Mouse (Mus musculus): ENCODE results near the gene Cdk7. TPM values are rescaled to one million over a fixed set of nuclear protein-coding genes. Genes with fewer than 3 reads are reported as not detected.
A peak's percentile ranks its signal among the peaks of the same experiment; 100 is the strongest.
"Not testable (repeated sequence)": the region's sequence is repeated elsewhere in the genome, so short reads cannot be mapped to it uniquely, and the experiment has no call there.

Cdk7 gene
- polyA plus RNA-seq, 1 experiment from 2014 or later, result 97.7 TPM

- Histone ChIP-seq H3K4me1 (no peaks in the 10 kb centered on the region), H3K4me2 (replicated peaks) (no peak overlapping the region), H3K4me3 (no peak overlapping the region), H3K9ac (no peak overlapping the region), H3K27me3 (no peaks in the 10 kb centered on the region), H3K36me3 (no peaks in the 10 kb centered on the region), H3K9me3 (no peaks in the 10 kb centered on the region), H3K27ac (no peak overlapping the region)
- WGBS, result 50% methylated on average over 8 of the region's 8 CpGs
- no peak for ATAC-seq (ENCODE audit: insufficient number of reproducible peaks, insufficient read depth, low FRiP score, low TSS enrichment)
Observed at GRCm38 (mm10) chr13:100748638-100749037, 17.9 kb upstream of the Cdk7 start.

- 85% methylated on average over 3 of the region's 3 CpGs for WGBS
Observed at GRCm38 (mm10) chr13:100746090-100746489, 15.4 kb upstream of the Cdk7 start.

GRCm38 (mm10) chr13:100744036-100744744, 13.5 kb upstream of the Cdk7 start, which contains the start of gene Mrps36:
TSS of gene Mrps36 (minus strand) at chr13:100744659.
- under 1% methylated on average over 52 of the region's 52 CpGs for WGBS
- Histone ChIP-seq H3K27me3 (no peaks in the 10 kb centered on the region), H3K4me1 (0 out of 2 replicates have a peak, but pooled peaks cover 5% of the 10 kb centered on the region), H3K36me3 (no peaks in the 10 kb centered on the region), H3K9ac (peak within 1 kb of the TSS; percentile 65), H3K27ac (peak within 1 kb of the TSS; percentile 94), H3K4me2 (replicated peaks) (peak within 1 kb of the TSS; percentile 60), H3K9me3 (no peaks in the 10 kb centered on the region), H3K4me3 (peak within 1 kb of the TSS; percentile 80)
- peak; percentile 92 for ATAC-seq (ENCODE audit: insufficient number of reproducible peaks, insufficient read depth, low FRiP score, low TSS enrichment)

More at GRCm38 (mm10) chr13:100746090-100746489, 15.4 kb upstream of the Cdk7 start:
- H3K36me3 ChIP-seq, result no peaks in the 10 kb centered on the region
- H3K9ac ChIP-seq, result no peak overlapping the region
- H3K27ac ChIP-seq, result no peak overlapping the region
- H3K27me3 ChIP-seq, result no peaks in the 10 kb centered on the region
- 0 out of 2 replicates have a peak, but pooled peaks cover 5% of the 10 kb centered on the region for H3K4me1 ChIP-seq
- H3K9me3 ChIP-seq, result no peaks in the 10 kb centered on the region
- no peak overlapping the region for H3K4me3 ChIP-seq
- no peak overlapping the region for H3K4me2 ChIP-seq (replicated peaks)
- ATAC-seq (ENCODE audit: insufficient number of reproducible peaks, insufficient read depth, low FRiP score, low TSS enrichment), result no peak

- Histone ChIP-seq H3K9me3 (no peaks in the 10 kb centered on the region), H3K36me3 (no peaks in the 10 kb centered on the region), H3K4me2 (replicated peaks) (peak overlapping the region; percentile 60), H3K9ac (peak overlapping the region; percentile 65), H3K4me3 (peak overlapping the region; percentile 80), H3K27ac (peak overlapping the region; percentile 94; the same call in 1 of the 2 replicates), H3K4me1 (0 out of 2 replicates have a peak, but pooled peaks cover 5% of the 10 kb centered on the region), H3K27me3 (no peaks in the 10 kb centered on the region)
- peak; percentile 1; the same call in 1 of the 2 replicates for ATAC-seq (ENCODE audit: insufficient number of reproducible peaks, insufficient read depth, low FRiP score, low TSS enrichment)
- WGBS, result 68% methylated on average over 11 of the region's 11 CpGs
Observed at GRCm38 (mm10) chr13:100743346-100744035, 12.8 kb upstream of the Cdk7 start.

- H3K9ac ChIP-seq, result no peak overlapping the region
- H3K4me1 ChIP-seq, result 0 out of 2 replicates have a peak, but pooled peaks cover 5% of the 10 kb centered on the region
- no peaks in the 10 kb centered on the region for H3K27me3 ChIP-seq
- no peak overlapping the region for H3K4me3 ChIP-seq
- no peak overlapping the region for H3K27ac ChIP-seq
- no peak overlapping the region for H3K4me2 ChIP-seq (replicated peaks)
- no peaks in the 10 kb centered on the region for H3K36me3 ChIP-seq
- ATAC-seq (ENCODE audit: insufficient number of reproducible peaks, insufficient read depth, low FRiP score, low TSS enrichment), result no peak
- H3K9me3 ChIP-seq, result no peaks in the 10 kb centered on the region
- 84% methylated on average over 5 of the region's 5 CpGs for WGBS
Observed at GRCm38 (mm10) chr13:100742831-100743230, 12.1 kb upstream of the Cdk7 start.

- no peak for ATAC-seq (ENCODE audit: insufficient number of reproducible peaks, insufficient read depth, low FRiP score, low TSS enrichment)
- 88% methylated on average over 2 of the region's 2 CpGs for WGBS
- no peaks in the 10 kb centered on the region for H3K9me3 ChIP-seq
- H3K4me1 ChIP-seq, result peaks cover 11% of the 10 kb centered on the region
- peaks cover 23% of the 10 kb centered on the region for H3K36me3 ChIP-seq
- H3K9ac ChIP-seq, result no peak overlapping the region
- H3K27me3 ChIP-seq, result no peaks in the 10 kb centered on the region
- no peak overlapping the region for H3K4me3 ChIP-seq
- H3K4me2 ChIP-seq (replicated peaks), result no peak overlapping the region
- no peak overlapping the region for H3K27ac ChIP-seq
Observed at GRCm38 (mm10) chr13:100732756-100733155, 2.0 kb upstream of the Cdk7 start.

- Histone ChIP-seq H3K36me3 (peaks cover 26% of the 10 kb centered on the region), H3K27ac (peak overlapping the region; percentile 64; the same call in 1 of the 2 replicates), H3K4me2 (replicated peaks) (peak overlapping the region; percentile 61; the same call in 1 of the 2 replicates), H3K4me1 (peaks cover 13% of the 10 kb centered on the region), H3K4me3 (peak overlapping the region; percentile 75; the same call in 1 of the 2 replicates)
- H3K9ac ChIP-seq; H3K27me3 ChIP-seq; H3K9me3 ChIP-seq; ATAC-seq (ENCODE audit: insufficient number of reproducible peaks, insufficient read depth, low FRiP score, low TSS enrichment): not testable (repeated sequence)
- WGBS, result 85% methylated on average over 6 of the region's 6 CpGs
Observed at GRCm38 (mm10) chr13:100731462-100732046, 815 bp upstream of the Cdk7 start.

GRCm38 (mm10) chr13:100730153-100730860, 432 bp downstream of the Cdk7 start:
- H3K36me3 ChIP-seq, result peaks cover 24% of the 10 kb centered on the region
- no peak; the same call in 1 of the 2 replicates for ATAC-seq (ENCODE audit: insufficient number of reproducible peaks, insufficient read depth, low FRiP score, low TSS enrichment)
- peak overlapping the region; percentile 75 for H3K4me3 ChIP-seq
- no peaks in the 10 kb centered on the region for H3K9me3 ChIP-seq
- peak overlapping the region; percentile 93 for H3K27ac ChIP-seq
- peaks cover 13% of the 10 kb centered on the region for H3K4me1 ChIP-seq
- peak overlapping the region; percentile 61 for H3K4me2 ChIP-seq (replicated peaks)
- peak overlapping the region; percentile 88 for H3K9ac ChIP-seq
- 1% methylated on average over 30 of the region's 30 CpGs for WGBS
- H3K27me3 ChIP-seq, result no peaks in the 10 kb centered on the region

GRCm38 (mm10) chr13:100728530-100728929, 2.2 kb downstream of the Cdk7 start:
- not testable (repeated sequence) for H3K9me3 ChIP-seq; H3K4me3 ChIP-seq; H3K4me2 ChIP-seq (replicated peaks); H3K9ac ChIP-seq; ATAC-seq (ENCODE audit: insufficient number of reproducible peaks, insufficient read depth, low FRiP score, low TSS enrichment); H3K27ac ChIP-seq; H3K27me3 ChIP-seq
- Histone ChIP-seq H3K4me1 (peaks cover 13% of the 10 kb centered on the region), H3K36me3 (peaks cover 25% of the 10 kb centered on the region)
- WGBS, result over 99% methylated on average over 4 of the region's 4 CpGs

GRCm38 (mm10) chr13:100728086-100728485, 2.7 kb downstream of the Cdk7 start:
- H3K9me3 ChIP-seq, result no peaks in the 10 kb centered on the region
- H3K4me1 ChIP-seq, result peaks cover 13% of the 10 kb centered on the region
- no peak overlapping the region for H3K27ac ChIP-seq
- H3K9ac ChIP-seq, result no peak overlapping the region
- H3K4me3 ChIP-seq, result no peak overlapping the region
- no peaks in the 10 kb centered on the region for H3K27me3 ChIP-seq
- no peak for ATAC-seq (ENCODE audit: insufficient number of reproducible peaks, insufficient read depth, low FRiP score, low TSS enrichment)
- 94% methylated on average over 5 of the region's 5 CpGs for WGBS
- peaks cover 25% of the 10 kb centered on the region for H3K36me3 ChIP-seq
- no peak overlapping the region for H3K4me2 ChIP-seq (replicated peaks)

GRCm38 (mm10) chr13:100725194-100725593, 5.5 kb downstream of the Cdk7 start:
- ATAC-seq (ENCODE audit: insufficient number of reproducible peaks, insufficient read depth, low FRiP score, low TSS enrichment), result no peak
- H3K9me3 ChIP-seq, result no peaks in the 10 kb centered on the region
- H3K27me3 ChIP-seq, result no peaks in the 10 kb centered on the region
- H3K9ac ChIP-seq, result no peak overlapping the region
- no peak overlapping the region for H3K4me3 ChIP-seq
- no peak overlapping the region for H3K27ac ChIP-seq
- WGBS, result 89% methylated on average over 10 of the region's 10 CpGs
- peaks cover 38% of the 10 kb centered on the region for H3K36me3 ChIP-seq
- H3K4me1 ChIP-seq, result peaks cover 13% of the 10 kb centered on the region
- H3K4me2 ChIP-seq (replicated peaks), result no peak overlapping the region

All from embryonic facial prominence, embryonic 12.5 days (tissue).